ENCODE assay signal across 20 mouse cellular contexts in genomic region chr4:45441778-45442177, GRCm38 (mm10).
"Had no signal": no experiment of that assay in that cellular context is flagged by ENCODE, and none has a peak within 500 bp of the region (broad histone marks: within the 10 kb centered on the region; RNA-seq: fewer than 3 reads in every experiment).

No protein-coding gene starts in this region.

- H3K27me3 ChIP-seq: limb, embryonic 13.5 days; liver, embryonic 12.5 days; liver, embryonic 15.5 days; lung, embryonic 15.5 days; midbrain, embryonic 13.5 days had no signal

- H3K9me3 ChIP-seq: limb, embryonic 10.5 days; limb, embryonic 13.5 days; liver, embryonic 12.5 days; liver, embryonic 15.5 days; lung, embryonic 15.5 days; megakaryocyte, embryonic 14.5 days; midbrain, embryonic 10.5 days; midbrain, embryonic 13.5 days had no signal

- DNase-seq: kidney, postnatal 25 days; layer of hippocampus, adult 9-11 months; liver; lung, adult 18-20 months; lung, postnatal 10 days; lung, postnatal 36 days; thymus, adult 2 months; thymus, postnatal 14 days had no signal

- H3K36me3 ChIP-seq: midbrain, embryonic 10.5 days had no signal

- H3K27ac ChIP-seq: kidney, postnatal 0 days; layer of hippocampus, adult 2 months; limb, embryonic 10.5 days; limb, embryonic 13.5 days; liver, embryonic 12.5 days; liver, embryonic 15.5 days; lung, embryonic 15.5 days; midbrain, embryonic 10.5 days; midbrain, embryonic 13.5 days; stomach, postnatal 0 days had no signal

- H3K4me1 ChIP-seq: liver, embryonic 15.5 days had no signal

- H3K4me2 ChIP-seq: limb, embryonic 13.5 days; liver, embryonic 12.5 days; liver, embryonic 15.5 days; lung, embryonic 15.5 days; midbrain, embryonic 13.5 days had no signal

- ATAC-seq: liver, embryonic 12.5 days; midbrain, embryonic 13.5 days; midbrain, embryonic 16.5 days had no signal

- H3K9ac ChIP-seq: limb, embryonic 13.5 days; liver, embryonic 12.5 days; liver, embryonic 15.5 days; lung, embryonic 15.5 days; midbrain, embryonic 13.5 days had no signal

- H3K4me3 ChIP-seq: layer of hippocampus, adult 2 months; limb, embryonic 10.5 days; limb, embryonic 13.5 days; liver, embryonic 12.5 days; liver, embryonic 15.5 days; lung, embryonic 15.5 days; megakaryocyte, embryonic 14.5 days; midbrain, embryonic 10.5 days; midbrain, embryonic 13.5 days had no signal
